Mouse (Mus musculus) liver, postnatal 0 days (tissue): Measurements from ENCODE around the gene Cldnd2.

ENCODE experiments used
- CTCF ChIP-seq: sonication (generic); IDR thresholded peaks from 2 replicates; pipeline ENCODE4 v1.5.1; 2016; ENCODE audit warnings: antibody characterized with exemption, low read depth
- EP300 ChIP-seq: IDR thresholded peaks from 2 replicates; pipeline ENCODE4 v1.6.1; 2016; ENCODE audit warnings: antibody characterized with exemption, low read depth, mild to moderate bottlenecking

DNA sequence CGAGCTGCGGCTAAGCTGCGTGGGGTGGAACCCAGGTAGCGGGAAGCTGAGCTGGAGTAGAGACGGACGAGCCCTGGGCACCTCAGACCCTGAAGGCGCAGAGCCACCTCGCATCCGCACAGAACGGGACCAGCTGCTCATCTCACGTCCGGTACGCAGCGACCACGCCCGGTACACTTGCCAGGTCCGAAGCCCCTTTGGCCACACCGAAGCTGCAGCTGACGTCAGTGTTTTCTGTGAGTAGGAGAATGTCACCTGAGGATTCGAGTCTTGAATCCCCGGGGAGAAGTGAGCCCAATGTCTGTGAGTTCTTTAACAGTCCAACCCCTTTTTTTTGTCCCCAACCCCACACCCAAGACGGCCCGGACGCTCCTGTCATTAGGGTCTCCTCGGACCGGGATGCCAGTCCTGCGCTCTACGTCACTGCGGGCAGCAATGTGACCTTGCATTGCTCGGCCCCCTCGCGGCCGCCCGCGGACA, 24.3 kb downstream of the Cldnd2 start:
- TF ChIP-seq CTCF: peak; percentile 56; the same call in 1 of the 2 replicates
- TF ChIP-seq EP300: no peak
